Mouse (Mus musculus): ENCODE data around the gene Armc7.

DNA sequence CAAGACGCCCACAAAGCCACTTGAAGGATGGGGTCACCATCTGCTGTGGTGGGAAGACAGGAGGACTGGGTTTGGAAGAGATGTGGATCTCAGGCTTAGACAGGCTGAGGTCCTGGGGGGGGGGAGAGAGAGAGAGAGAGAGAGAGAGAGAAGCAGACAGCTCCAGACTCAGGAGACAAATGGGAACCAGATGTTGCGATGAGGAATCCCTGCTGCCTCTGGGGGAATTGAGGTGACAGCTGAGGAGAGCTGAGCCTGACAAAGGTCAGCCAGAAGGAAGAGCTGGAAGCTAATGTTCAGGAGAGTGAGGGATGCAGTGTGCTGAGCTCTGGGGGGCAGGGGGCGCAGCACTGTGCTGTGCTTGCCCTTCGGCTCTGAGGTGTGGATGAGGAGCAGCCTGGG, 8.2 kb upstream of the Armc7 start:
- TF ChIP-seq CTCF (IDR thresholded peaks at IDR 0.05; ENCODE audit: borderline replicate concordance, extremely low read depth, insufficient read depth, insufficient read length) (no peak), POLR2A (IDR thresholded peaks at IDR 0.05; ENCODE audit: borderline replicate concordance, extremely low read depth, insufficient read depth, insufficient read length, poor library complexity, severe bottlenecking) (no peak)
